In the genomic region with DNA sequence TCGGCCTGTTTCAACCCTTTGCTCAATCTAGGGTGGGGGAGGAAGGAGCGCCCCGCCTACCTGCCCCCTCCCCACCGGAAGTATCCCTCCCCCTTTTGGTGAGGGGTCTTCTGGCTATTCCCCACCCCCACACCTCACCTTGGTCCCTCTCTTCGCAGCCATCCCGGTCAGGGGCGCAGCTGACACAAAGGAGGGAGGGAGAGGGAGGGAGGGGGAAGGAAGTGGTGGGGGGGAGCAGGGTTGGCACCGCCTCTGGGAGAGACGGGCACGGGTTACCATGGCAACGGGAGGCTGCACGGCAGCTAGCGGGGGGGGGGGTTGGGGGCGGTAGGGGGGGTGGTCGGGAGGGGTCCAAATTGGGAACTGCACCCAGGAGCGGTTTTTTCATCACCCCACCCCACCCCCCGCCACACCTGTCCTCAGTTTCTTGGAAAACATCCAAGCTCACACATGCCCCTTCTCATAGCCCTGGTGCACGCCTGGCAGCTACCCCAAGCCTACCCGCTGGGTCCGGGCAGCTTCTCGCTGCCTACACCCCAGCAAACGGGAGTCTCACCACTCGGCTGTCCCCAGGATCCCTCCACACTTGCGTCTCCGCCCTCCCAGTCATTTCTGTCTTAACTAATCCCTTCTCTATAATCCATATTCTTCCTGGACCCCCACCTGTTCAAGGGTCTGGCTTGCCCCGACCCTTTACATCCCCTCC, we compare ENCODE assay signal across 8 mouse cellular contexts. TPM values are rescaled to one million over a fixed set of nuclear protein-coding genes. Genes with fewer than 3 reads are reported as not detected.
DNase-seq lines count a peak whose midpoint lies in the region; ATAC-seq and TF ChIP-seq lines count a peak whose summit lies in the region.

No protein-coding gene starts in this region.

- H3K79me2 ChIP-seq in myocyte (ENCODE audit: control insufficient read depth, insufficient read depth): peaks cover 23% of the 10 kb centered on the region

- no peaks in the 10 kb centered on the region for H3K27me3 ChIP-seq in forebrain, embryonic 12.5 days
- no peaks in the 10 kb centered on the region for H3K27me3 ChIP-seq in myocyte (ENCODE audit: control insufficient read depth, insufficient read depth, insufficient read length)

- H3K36me3 ChIP-seq in forebrain, embryonic 12.5 days (replicated peaks): peaks cover 38% of the 10 kb centered on the region
- peaks cover 24% of the 10 kb centered on the region for H3K36me3 ChIP-seq in myocyte (ENCODE audit: control insufficient read depth, insufficient read depth)

- H3K9ac ChIP-seq in forebrain, embryonic 12.5 days: peak overlapping the region; percentile 67

- peak overlapping the region; percentile 89 for H3K27ac ChIP-seq in forebrain, embryonic 12.5 days

- ATAC-seq in forebrain, embryonic 12.5 days (ENCODE audit: low FRiP score): peak; percentile 71

- WGBS in forebrain, embryonic 12.5 days: 0% methylated on average over 24 of the region's 26 CpGs

- H3K9me3 ChIP-seq in forebrain, embryonic 12.5 days: no peaks in the 10 kb centered on the region

- peak; percentile 66 to 73 for DNase-seq in left cerebral cortex, adult 18-20 months (ENCODE audit: low spot score in 2 of 2)
- no peak for DNase-seq in left cerebral cortex, adult 11 months (ENCODE audit: low spot score)
- peak; percentile 92 for DNase-seq in brain, adult 2 months (ENCODE audit: low read depth, low spot score)
- DNase-seq in left cerebral cortex, adult 9 months (ENCODE audit: low spot score in 2 of 2): peak; percentile 50 to 60
- DNase-seq in thymus, postnatal 4 days: peak; percentile 79
- DNase-seq in T-cell, adult 2 months (ENCODE audit: low spot score): no peak

- H3ac ChIP-seq in myocyte (ENCODE audit: control insufficient read depth, insufficient read length): peak overlapping the region; percentile 44

- H3K4me1 ChIP-seq in forebrain, embryonic 12.5 days: peaks cover 50% of the 10 kb centered on the region

- peak overlapping the region; percentile 67 for H3K4me3 ChIP-seq in forebrain, embryonic 12.5 days (replicated peaks)
- peak overlapping the region; percentile 90 for H3K4me3 ChIP-seq in myocyte

- TF ChIP-seq POLR2A in myocyte (IDR thresholded peaks at IDR 0.05; ENCODE audit: insufficient read length, low read depth): no peak

- peak overlapping the region; percentile 91 for H3K4me2 ChIP-seq in forebrain, embryonic 12.5 days
- H3K4me2 ChIP-seq in myocyte (ENCODE audit: low read depth): peak overlapping the region; percentile 87

TF ChIP-seq in myocyte, 11 proteins besides CTCF, POLR2A, EP300 and RAD21:
- no peak for TF ChIP-seq REST (IDR thresholded peaks at IDR 0.05; ENCODE audit: insufficient read depth, insufficient read length)
- TF ChIP-seq MYOG (IDR thresholded peaks at IDR 0.05; ENCODE audit: control insufficient read depth in 1 of 3, insufficient read depth in 1 of 3, insufficient read length in 2 of 3, low read depth in 2 of 3): peak in 1 of 3 experiments; percentile 10
TF ChIP-seq in myocyte: peak in this region for 1.

RNA-seq across cellular contexts. Expression of gene Krtcap2, which starts 0.6 kb away (rescaled TPM):
- total RNA-seq in left cerebral cortex, adult 18-20 months (2021): 10 to 100 TPM; 66.0 to 67.7 TPM
- polyA plus RNA-seq in forebrain, embryonic 12.5 days (2016; fragmentation: Nextera tagmentation; extraction: Ambion mirVana): 249 and 252 TPM in 2 replicates
- polyA plus RNA-seq in myocyte (2012; fragmentation: generic; extraction: Trizol): 371 TPM

RNA-seq across cellular contexts. Expression of gene Trim46, which starts 1.0 kb away (rescaled TPM):
- total RNA-seq in left cerebral cortex, adult 18-20 months (2021): 10 to 100 TPM; 76.1 to 77.1 TPM
- polyA plus RNA-seq in forebrain, embryonic 12.5 days (2016; fragmentation: Nextera tagmentation; extraction: Ambion mirVana): 25.1 and 26.6 TPM in 2 replicates
- 15.2 TPM for polyA plus RNA-seq in myocyte (2012; fragmentation: generic; extraction: Trizol)

RNA-seq across cellular contexts. Expression of gene Dpm3, which starts 14.0 kb away (rescaled TPM):
- 10 to 100 TPM; 56.5 to 56.6 TPM for total RNA-seq in left cerebral cortex, adult 18-20 months (2021)
- polyA plus RNA-seq in forebrain, embryonic 12.5 days (2016; fragmentation: Nextera tagmentation; extraction: Ambion mirVana): 79.1 and 84.3 TPM in 2 replicates
- polyA plus RNA-seq in myocyte (2012; fragmentation: generic; extraction: Trizol): 222 TPM

RNA-seq across cellular contexts. Expression of gene Muc1, which starts 16.3 kb away (rescaled TPM):
- total RNA-seq in left cerebral cortex, adult 18-20 months (2021): under 1 TPM; 0.45 to 0.63 TPM
- polyA plus RNA-seq in forebrain, embryonic 12.5 days (2016; fragmentation: Nextera tagmentation; extraction: Ambion mirVana): 3.8 and 4.7 TPM in 2 replicates
- 0.37 TPM for polyA plus RNA-seq in myocyte (2012; fragmentation: generic; extraction: Trizol)

RNA-seq across cellular contexts. Expression of gene Mtx1, which starts 18.2 kb away (rescaled TPM):
- total RNA-seq in left cerebral cortex, adult 18-20 months (2021): 10 to 100 TPM; 83.2 to 97.1 TPM
- polyA plus RNA-seq in forebrain, embryonic 12.5 days (2016; fragmentation: Nextera tagmentation; extraction: Ambion mirVana): 185 and 194 TPM in 2 replicates
- 114 TPM for polyA plus RNA-seq in myocyte (2012; fragmentation: generic; extraction: Trizol)

Comparison
In these comparisons a context has a peak if more than half of its experiments do, and no peak if none do; other contexts are left out.
1. DNase-seq: peak in left cerebral cortex, adult 18-20 months (2 of 2), brain, adult 2 months (single experiment), left cerebral cortex, adult 9 months (2 of 2) and thymus, postnatal 4 days (single experiment); none in left cerebral cortex, adult 11 months (single experiment) and T-cell, adult 2 months (single experiment).